Mouse (Mus musculus): ENCODE measurements around the gene Tgoln1.

Tgoln1 gene

DNA sequence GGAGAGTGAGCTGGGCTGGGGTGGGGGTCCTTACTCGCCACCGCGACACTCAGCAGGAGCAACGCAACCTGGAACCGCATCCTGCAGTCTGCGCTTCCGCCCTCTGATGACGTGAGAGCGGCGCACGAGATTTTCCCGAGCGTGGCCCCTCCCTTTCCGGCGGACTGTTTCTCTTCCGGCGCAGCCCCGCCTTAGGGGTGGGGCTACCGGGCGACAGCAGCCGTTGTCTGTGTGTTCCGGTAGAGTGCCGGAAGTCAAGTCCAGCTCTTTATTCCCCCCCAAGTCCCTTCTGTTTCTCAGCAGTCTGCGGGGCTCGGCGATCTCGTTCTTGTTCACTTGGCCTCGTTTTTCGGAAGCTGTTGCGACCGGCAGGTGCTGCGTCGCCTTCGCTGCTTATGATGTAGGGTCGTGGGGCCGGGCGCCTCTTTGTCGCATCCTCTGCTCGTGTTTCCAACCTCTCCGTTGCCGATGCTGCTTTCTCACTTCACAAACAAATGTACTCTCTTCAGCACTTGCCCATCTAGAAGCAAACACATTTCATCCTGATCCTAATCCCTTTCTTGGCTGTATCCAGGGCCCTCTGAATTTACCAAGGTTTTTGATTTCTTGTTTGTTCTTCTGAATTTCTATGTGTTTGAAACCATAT lies at the start of gene Tgoln1:
Gene Tgoln1, minus strand, starts transcription at position 358 of the 646 bp plus-strand sequence.
- DNase-seq, result peak; percentile 95

DNA sequence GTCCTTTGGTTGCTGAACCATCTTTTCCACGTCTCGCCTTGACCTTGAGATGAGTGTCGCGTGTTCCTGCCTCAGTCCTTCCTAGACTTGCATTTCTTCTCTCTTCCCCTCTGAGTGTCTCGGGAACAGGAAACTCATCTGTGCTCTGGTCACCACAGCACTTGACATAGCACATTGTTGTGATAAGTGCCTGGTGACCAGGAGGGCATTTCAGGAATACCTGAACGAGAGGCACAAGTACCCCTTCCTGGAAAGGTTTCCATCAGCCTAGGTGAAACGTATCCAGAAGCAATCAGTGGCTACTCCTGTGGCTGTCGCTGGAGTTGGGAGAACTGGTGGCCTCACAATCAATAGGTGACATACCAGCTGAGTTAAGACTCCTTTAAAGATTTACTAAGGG lies 47.5 kb upstream of the Tgoln1 start:
- DNase-seq, result no peak

DNA sequence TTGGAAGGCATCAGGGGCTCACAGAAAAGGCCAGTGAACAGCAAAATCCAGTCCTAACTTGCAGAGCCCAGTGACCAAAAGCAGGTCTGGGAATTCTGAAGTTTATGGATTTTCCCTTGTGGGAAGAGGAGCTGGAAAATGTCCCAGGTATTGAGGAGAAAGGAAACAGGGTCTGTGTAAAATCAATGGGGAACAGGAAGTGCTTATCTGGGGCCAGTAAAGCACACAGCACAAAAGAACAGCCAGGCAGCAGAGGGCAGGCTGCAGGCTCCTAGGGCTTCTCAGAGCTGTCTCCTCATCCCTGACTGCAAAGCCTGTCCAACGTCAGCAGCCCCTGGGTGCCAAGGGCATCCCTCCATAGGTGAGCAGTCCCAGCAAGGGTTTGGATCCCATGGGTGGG lies 46.2 kb upstream of the Tgoln1 start:
- DNase-seq, result no peak

DNA sequence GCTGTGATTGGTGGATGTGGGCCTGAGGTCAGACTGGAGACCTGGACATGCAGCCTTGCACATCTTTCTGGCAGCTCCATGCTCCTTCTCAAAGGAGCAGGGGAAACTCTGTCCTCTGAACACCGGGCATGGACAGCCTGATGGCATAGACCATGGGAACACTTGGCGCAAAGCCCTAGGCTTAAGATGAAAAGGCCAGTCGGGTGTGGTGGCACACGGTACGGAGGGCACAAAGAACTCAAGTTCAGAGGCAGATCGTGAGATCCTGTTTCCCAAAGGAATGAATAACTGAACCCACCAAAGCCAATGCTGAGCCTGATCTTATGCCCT lies 43.6 kb upstream of the Tgoln1 start:
- DNase-seq, result no peak

DNA sequence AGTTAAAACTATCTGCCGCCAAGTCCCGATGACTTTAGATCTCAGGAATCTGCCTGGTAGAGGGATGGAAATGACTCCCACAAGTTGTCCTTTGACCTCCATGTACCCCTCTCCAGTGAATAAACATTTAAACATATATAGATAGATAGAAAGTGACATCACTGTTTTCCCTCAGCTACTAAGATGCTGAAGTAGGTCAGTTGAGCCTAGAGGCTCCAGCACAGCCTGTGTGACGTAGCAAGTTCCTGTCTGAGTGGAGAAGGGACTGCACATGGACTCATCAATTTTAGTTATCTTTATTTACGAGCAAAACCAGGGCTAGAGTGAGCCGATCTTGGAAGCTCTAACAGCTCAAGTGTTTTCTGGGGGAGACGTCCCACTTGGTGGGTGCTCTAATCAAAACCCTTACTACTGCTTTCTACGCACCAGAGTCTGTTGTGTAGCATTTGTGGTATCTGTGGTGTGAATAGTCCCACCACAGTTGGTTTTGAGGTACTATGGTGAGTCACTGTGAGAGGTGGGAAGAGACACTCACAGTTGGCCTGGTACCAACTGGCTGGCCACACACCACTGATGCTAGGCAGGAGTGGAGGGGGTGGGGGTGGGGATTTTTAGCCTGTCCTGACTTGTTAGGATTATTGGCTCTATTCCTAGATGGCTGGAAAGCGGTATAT lies 43.1 kb upstream of the Tgoln1 start:
- DNase-seq, result peak; percentile 13

DNA sequence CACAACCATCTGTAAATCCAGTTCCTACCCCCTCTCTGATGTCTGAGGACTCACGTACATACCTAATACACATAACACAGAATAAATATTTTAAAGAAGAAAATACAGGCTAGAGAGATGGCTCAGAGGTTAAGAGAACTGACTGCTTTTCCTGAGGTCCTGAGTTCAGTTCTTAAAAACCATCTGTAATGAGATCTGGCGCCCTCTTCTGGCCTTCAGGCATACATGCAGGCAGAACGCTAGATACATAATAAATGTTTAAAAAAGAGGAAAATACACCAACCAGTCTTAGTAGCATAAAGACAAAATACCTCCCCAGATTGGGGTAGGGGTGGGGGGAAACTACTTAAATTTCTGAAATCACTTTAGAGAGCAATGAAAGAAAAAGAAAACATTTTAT lies 41.2 kb upstream of the Tgoln1 start:
- no peak for DNase-seq

DNA sequence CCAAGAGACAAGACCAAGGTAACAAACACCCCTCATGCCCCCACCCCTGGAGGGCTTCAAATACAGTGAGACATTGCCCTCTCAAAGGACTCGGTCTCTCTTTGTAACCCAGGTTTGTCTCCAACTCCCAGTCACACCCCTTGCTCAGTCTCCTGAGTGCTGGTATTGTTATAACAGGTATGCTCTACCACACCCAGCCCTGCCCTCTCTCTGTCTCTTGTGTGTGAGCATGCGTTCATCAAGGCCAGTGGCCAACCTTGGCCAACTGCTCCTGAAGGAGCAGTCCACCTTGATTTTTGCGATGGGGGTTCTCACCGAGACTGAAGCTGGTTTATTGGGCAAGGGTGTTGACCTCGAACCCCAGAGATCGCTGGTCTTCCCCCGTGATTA lies 39.2 kb upstream of the Tgoln1 start:
- no peak for DNase-seq

DNA sequence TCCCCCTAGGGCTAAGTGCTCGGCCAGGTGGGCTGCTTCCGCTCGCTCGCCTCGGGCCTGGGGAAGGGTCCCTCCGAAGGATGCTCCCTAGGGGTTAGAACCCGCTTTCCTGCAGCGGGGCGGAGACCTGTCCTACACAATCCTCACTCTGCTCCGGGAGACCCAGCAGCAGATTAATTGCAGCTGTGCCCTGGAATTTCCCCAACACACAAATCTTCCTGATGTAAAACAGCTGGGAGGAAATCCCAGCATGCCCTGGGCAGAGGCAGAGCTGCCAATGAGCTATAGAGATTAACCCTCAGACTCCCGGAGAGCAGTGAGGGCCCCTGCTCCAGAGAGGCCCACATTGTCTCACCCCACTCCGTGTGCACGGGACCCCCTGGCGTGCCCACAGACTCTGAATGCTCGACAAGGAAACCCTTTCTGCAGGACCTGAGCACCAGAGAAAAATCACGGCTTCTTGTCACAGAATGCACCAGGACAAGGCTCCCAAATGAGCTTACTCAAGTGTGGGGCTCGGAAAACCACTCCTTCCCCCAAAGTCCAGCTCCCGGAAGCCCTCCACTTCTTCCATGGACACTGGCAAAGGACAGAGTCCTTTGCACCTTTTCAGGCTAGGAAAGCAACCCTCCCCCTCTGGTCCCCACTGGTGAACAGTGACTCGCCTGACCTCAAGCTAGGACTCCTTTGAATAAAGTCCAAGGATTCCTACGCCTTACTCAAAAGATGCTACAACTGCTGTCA lies 38.7 kb upstream of the Tgoln1 start:
- DNase-seq, result no peak

DNA sequence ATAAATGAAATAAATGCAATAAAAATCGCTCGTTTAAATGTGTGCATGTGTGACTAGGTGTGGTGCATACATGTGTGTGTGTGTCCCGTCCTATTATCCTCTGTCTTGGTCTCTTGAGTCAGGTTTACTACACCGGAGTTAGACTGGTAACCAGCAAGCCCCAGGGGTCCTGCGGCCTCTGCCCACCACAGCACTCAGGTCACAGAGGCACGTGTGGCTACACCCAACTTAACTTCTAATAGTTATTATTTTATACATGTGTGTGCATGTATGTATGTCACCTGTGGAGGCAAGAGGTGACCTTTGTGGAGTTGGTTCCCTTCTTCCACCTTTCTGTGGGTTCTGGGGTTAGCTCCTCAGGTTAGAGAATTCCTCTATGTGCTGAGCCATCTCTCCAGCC lies 37.6 kb upstream of the Tgoln1 start:
- no peak for DNase-seq

DNA sequence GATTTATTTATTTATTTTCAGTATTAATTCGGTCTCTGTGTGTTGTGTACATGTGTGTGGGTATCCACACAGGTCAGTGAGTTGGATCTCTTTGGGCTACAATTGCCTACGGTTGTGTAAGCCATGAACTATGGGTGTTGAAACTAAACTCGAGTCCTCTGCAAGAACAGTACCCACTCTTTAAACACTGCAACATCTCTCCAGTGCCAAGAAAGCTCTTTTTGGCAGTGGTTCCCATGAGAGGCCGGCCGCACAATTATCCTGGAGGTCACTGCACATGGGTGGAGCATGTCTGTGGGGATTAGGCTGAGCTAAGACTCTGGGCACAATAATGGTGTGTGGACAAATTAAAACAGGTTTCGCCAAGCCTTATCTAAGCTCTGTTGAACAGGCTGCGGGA lies 36.6 kb upstream of the Tgoln1 start:
- no peak for DNase-seq

DNA sequence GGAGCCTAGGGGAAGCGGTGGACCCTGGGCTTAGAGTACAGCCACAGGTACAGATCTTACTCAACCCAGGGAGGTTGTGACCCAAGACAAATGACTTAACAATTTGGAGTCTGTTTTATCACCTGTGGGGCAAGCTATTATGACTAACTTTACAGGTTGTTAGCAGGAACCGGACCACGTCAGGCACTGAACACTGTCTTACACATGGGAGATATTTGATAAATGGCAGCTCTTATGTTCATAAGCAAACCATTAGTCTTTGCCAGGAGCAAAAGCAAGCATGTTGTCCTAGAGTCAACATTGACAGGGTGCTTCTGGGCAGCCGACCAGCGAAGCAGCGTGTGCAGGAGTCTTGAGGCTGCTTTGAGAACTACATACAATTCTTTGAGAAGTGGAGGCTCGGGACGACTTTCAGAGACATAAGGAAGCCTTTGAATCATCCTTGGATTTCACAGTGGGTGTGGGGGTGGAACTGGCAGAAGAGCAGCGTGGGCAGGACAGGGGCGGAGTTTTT lies 33.6 kb upstream of the Tgoln1 start:
- peak; percentile 78 for DNase-seq

DNA sequence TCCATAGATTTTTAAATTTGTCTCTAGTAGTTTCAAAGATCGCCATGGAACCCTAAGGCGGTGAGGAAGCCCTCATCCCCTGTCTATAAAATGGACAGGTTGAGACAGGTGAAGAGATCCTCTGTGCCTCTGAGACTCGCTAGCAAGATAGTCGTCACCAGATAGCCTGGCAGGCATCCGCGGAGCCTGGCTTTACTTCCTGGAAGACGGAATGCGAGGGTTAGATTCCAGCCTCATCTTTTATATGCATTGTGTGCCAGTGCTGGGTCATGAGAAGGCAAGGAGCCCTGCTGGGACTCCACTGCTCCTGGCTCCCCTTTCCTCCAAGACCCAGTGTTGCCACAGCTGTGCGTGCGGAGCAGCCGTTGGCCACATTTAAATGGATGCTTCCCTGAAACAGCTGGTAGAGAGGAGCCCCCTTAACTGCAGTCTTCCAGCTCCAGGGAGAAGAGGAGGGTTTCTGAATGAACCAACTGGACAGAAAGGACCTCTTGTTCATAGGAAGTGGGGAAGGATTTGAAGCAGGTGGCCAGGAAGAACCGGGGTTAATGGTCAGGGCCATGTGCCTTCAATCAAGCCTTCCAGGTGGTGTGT lies 31.3 kb upstream of the Tgoln1 start:
- no peak for DNase-seq

DNA sequence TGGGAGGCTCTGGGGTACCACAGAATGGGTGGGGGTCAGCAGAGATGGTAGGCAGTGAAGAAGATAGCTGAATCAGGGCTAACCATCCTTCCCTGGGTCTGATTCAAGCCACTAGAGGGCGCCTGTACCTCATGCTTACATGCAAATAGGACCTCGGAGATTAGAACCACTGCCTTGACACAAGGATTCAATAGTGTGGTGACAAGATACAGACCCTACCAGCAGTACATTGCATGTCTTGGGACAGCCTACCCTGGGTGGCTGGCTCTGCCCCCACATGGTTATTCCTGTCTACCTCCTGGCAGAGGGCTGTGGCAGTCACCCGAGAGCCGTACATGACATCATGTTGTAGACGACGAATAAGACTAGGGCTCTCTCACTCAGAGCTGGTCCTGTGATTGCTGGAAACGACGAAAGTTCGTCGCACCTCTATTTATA lies 30.6 kb upstream of the Tgoln1 start:
- peak; percentile 61 for DNase-seq

DNA sequence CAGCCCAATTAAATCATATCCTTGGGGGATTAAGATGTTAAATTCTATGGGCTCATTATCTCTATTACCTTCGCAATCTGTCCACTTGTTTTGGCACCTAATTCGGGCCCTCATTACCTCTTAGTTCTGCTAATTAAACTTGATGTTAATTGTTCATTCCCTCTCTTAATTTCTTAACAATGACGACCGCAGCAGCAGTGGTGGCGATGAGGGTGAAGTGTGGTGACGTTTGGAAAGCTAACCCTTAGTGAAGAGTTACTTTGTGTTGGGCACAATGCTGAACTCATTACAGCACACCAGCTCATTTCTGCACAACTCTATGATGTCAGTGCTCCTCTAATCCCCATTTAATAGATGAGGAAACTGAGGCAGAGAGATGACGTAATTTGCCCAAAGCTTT lies 28.6 kb upstream of the Tgoln1 start:
- DNase-seq, result no peak

DNA sequence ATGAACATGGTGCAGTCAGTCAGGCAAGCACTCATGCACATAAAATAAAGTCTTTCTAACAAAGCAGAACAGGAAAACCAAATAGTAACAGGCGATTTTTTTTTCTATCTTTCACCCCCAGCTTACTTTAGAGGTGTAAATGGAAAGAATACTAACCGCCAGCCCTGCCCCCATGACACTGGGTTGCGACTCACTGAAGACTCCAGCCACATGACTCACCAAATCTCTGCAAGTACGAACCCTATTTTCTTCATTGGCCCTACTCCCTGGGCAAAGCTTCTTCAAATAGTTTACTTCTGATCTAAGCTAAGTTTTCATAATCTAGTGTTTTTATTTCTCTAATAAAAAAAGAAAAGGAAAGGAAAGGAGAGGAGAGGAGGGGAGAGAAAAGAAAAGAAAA lies 27.8 kb upstream of the Tgoln1 start:
- no peak for DNase-seq

DNA sequence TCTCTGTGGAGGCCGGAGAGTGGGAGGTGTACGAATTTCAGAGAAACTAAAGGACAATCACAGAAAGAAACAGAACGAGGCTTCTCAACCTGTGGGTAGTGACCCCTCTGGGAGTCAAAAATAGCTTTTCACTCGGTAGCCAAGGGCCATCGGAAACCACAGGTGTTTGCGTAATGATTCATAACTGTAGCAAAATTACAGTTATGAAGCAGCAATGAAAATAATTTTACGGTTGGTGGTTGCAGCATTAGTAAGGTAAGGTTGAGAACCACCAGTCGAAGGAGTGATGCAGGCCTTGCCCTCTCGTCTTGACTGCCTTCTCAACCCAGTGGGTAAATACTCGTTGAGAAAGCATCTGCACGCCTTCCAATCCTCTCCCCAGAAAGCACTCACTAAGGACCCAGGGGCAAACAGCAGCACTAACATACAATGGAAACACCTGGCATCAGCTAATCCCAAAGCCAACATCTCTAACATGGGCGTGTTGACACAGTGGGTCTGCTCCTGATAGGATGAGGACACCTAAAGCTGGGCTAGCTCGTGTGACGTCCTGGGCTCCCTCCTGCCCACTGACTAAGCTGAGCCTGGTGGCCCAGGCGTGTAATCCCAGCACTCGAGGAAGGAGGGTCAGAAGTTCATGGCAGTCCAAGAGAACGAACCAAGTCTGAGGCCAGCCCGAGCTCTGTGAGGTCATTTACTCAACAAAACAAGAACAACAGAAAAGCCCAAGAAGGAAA lies 24.6 kb upstream of the Tgoln1 start:
- DNase-seq, result no peak

DNA sequence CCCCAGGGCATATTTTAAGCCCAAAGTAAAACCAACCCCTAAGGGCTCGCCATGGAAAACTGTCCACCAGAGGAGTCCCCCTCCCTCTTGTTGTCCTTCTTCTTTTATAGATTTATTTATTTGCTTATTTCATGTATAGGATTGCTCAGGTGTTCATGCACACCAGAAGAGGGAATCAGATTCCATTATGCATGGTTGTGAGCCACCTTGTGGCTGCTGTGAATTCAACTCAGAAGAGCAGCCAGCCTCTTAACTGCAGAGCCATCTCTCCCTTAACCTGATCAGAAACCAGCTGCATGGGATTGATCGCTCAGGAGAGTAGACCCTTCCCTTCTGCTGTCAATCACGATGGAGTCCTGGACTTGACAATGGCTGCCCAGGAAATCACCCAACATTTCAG lies 20.1 kb upstream of the Tgoln1 start:
- DNase-seq, result no peak

DNA sequence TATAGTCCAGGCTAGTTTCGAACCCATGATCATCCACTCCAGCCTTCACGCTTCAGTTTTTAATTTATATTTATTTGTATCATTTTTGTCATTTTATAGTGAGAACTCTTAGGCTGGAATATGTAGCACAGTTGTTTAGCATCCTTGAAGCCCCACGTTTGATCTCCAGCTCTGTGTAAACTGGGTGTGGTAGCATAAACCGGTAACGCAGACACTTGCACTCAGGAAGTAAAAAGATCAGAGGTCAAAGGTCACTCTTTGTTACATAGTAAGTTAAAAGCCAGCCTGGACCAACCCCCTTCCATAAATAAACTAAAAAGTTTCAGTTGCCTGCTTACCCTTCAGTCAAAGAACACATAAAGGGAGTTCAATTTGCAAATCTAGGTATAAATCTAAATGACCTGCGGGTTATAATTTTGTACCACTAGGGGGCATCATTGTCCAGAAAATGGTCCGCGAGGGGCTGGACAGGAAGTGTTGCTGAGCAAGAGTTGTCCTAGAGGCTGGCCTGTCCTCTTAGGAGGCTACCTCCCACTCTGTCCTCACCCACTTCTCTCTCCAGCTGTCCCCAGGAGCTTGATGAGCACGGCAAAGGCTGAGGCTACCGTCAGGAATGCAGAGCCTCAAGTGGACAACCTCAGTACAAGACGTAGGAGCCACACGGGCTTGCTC lies 19.1 kb upstream of the Tgoln1 start:
- no peak for DNase-seq

DNA sequence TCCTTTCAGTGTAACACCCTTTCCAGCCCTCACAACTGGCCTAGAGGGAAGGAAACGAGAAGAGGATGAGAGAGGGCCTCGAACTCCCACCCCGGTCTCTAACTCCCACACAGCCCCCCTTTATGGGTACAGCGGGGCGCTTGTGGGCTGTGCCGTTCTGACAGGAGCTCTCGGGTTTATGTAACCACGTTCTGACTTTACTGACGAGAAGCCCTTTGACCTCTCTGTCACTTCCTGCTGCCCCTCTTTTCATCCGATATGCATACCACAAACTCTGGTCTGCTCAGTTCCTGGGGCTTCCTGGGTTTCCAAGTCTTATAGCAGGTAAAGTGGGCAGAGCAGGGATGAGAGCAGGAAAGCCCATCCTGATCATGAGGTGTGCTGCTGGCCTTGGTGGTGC lies 17.5 kb upstream of the Tgoln1 start:
- DNase-seq, result no peak

DNA sequence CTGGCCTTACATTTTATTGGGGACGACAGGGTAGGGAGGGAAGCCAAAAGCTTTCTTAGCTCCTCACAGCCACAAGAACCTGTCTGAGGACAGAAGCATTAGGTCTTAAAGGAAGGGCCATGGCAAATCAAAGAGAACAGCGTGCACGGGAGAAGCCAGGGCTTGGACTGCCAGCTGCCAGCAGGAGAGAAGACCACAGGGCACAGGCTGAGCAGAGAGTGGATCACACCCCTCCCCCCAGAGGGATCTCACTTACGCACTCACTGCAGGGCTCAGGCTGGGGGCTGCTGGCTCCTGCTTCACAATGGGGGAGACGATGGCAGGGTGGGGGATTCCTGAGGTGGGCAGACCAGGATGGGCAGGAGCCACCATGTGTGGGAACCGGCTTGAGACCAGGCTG lies 14.9 kb upstream of the Tgoln1 start:
- DNase-seq, result no peak

DNA sequence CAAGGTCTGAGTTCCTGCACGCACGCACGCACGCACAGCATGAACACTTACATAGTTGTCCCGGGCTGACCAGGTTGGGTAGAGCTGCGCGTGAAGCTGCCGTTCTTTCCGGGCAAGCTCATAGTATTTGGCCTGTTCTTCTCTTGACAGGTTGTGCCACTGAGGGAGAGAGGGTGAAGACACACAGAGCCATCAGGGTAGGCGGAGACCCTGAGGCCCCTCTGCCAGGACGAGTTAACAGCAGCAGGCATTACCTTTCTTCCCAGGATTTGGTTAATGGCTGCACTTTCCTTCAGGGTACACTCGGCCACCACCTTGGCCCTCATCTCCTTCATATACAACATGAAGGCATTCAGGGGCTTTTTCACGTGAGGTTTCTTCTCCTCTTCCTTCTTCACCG lies 14.2 kb upstream of the Tgoln1 start:
- DNase-seq, result no peak

DNA sequence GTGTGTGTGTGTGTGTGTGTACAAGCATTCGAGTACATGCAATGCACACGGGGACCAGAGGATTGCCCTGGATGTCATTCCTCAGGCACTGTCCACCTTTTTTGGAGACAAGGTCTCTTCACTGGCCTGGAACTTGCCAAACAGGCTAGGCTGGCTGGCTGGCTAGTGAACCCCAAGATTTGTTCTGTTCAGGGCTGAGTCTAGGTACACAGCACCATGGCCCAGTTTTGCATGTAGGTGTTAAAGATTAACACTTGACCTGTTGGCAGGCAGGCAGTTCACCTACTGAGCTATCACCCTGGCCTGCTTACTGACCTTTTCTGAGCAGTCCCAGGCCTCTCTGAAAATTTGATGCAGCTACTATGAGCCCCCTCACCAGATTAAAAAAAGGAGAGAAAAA lies 13.6 kb upstream of the Tgoln1 start:
- DNase-seq, result no peak

DNA sequence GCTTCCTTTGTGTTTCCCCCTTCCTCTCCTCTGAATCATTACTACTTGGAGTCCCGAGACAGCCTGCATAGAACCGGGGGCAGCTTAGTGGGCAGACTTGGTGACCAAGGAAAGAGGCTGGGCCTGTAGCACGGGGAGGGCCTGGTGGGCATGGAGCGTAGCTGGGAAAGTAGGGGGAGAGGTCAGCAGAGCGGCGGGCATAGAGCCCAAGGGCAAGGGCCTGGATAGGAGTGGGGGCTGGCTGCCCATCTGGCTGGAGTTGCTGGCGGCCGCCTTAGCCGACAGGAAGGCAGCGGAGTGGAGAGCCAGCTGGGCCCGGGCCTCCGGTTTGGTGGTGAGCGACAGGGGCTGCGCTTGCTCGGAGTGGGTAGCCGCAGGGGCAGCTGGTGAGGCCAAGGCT lies 10.5 kb upstream of the Tgoln1 start:
- DNase-seq, result no peak

Data from right cerebral cortex, postnatal 25 days (tissue).